Mouse (Mus musculus): ENCODE data around the gene Slc9a3r2.
"Not testable (repeated sequence)": the region's sequence is repeated elsewhere in the genome, so short reads cannot be mapped to it uniquely, and the experiment has no call there.

- TF ChIP-seq CTCF, EP300 (IDR thresholded peaks at IDR 0.05; ENCODE audit: low read depth): not testable (repeated sequence)
Observed at GRCm38 (mm10) chr17:24667011-24667410, 16.9 kb upstream of the Slc9a3r2 start.
